Comparison of ENCODE assay signal across 11 mouse cellular contexts in genomic region chr7:80193941-80194739, GRCm38 (mm10). TPM values are rescaled to one million over a fixed set of nuclear protein-coding genes. Genes with fewer than 3 reads are reported as not detected.
A peak's percentile ranks its signal among the peaks of the same experiment; 100 is the strongest.
DNase-seq lines count a peak whose midpoint lies in the region; ATAC-seq lines count a peak whose summit lies in the region.
"Had no signal": no experiment of that assay in that cellular context is flagged by ENCODE, and none has a peak within 500 bp of the region (broad histone marks: within the 10 kb centered on the region; RNA-seq: fewer than 3 reads in every experiment).

No protein-coding gene starts in this region.

- no peaks in the 10 kb centered on the region for H3K36me3 ChIP-seq in lung, embryonic 15.5 days
- no peaks in the 10 kb centered on the region for H3K36me3 ChIP-seq in embryonic facial prominence, embryonic 10.5 days (replicated peaks)
- no peaks in the 10 kb centered on the region for H3K36me3 ChIP-seq in hindbrain, embryonic 13.5 days
- no peaks in the 10 kb centered on the region for H3K36me3 ChIP-seq in midbrain, embryonic 16.5 days (ENCODE audit: control insufficient read depth, insufficient read depth, low read length)

- H3K9ac ChIP-seq in lung, embryonic 15.5 days, result no peak overlapping the region
- H3K9ac ChIP-seq in hindbrain, embryonic 13.5 days, result peak overlapping the region; percentile 49; the same call in 1 of the 2 replicates
- 0 out of 2 replicates have a peak overlapping the region, but pooled peaks have one; percentile 42 for H3K9ac ChIP-seq in midbrain, embryonic 16.5 days (ENCODE audit: low read depth, low read length)

- H3K4me2 ChIP-seq in lung, embryonic 15.5 days, result no peak overlapping the region
- peak overlapping the region; percentile 21; the same call in 1 of the 2 replicates for H3K4me2 ChIP-seq in hindbrain, embryonic 13.5 days
- peak overlapping the region; percentile 19; the same call in 1 of the 2 replicates for H3K4me2 ChIP-seq in midbrain, embryonic 16.5 days (ENCODE audit: low read length)

- no peak for DNase-seq in lung, postnatal 4 days
- DNase-seq in embryonic facial prominence, embryonic 10.5 days (ENCODE audit: low spot score), result no peak
- DNase-seq in kidney, adult 8-10 months, result no peak
- DNase-seq in cerebellum, postnatal 36 days, result no peak
- no peak for DNase-seq in frontal cortex, postnatal 36 days (ENCODE audit: low spot score in 2 of 2)
- DNase-seq: heart, postnatal 10 days had no signal

- H3K27me3 ChIP-seq in lung, embryonic 15.5 days, result no peaks in the 10 kb centered on the region
- no peaks in the 10 kb centered on the region for H3K27me3 ChIP-seq in embryonic facial prominence, embryonic 10.5 days (replicated peaks; ENCODE audit: low read depth, poor library complexity, severe bottlenecking)
- 0 out of 2 replicates have a peak, but pooled peaks cover 3% of the 10 kb centered on the region for H3K27me3 ChIP-seq in hindbrain, embryonic 13.5 days
- no peaks in the 10 kb centered on the region for H3K27me3 ChIP-seq in midbrain, embryonic 16.5 days (ENCODE audit: control insufficient read depth, insufficient read depth, low read depth, low read length)
- H3K27me3 ChIP-seq: megakaryocyte, embryonic 14.5 days had no signal

- no peak overlapping the region for H3K4me3 ChIP-seq in lung, embryonic 15.5 days
- H3K4me3 ChIP-seq in embryonic facial prominence, embryonic 10.5 days, result no peak overlapping the region
- no peak overlapping the region for H3K4me3 ChIP-seq in hindbrain, embryonic 13.5 days
- no peak overlapping the region for H3K4me3 ChIP-seq in midbrain, embryonic 16.5 days (ENCODE audit: low read depth, low read length)
- H3K4me3 ChIP-seq: megakaryocyte, embryonic 14.5 days had no signal

- no peak for ATAC-seq in lung, embryonic 15.5 days (ENCODE audit: borderline replicate concordance, extremely low read depth, low FRiP score, low TSS enrichment)
- no peak for ATAC-seq in hindbrain, embryonic 13.5 days (ENCODE audit: low FRiP score)
- ATAC-seq in midbrain, embryonic 16.5 days, result no peak

- H3K9me3 ChIP-seq in lung, embryonic 15.5 days, result no peaks in the 10 kb centered on the region
- H3K9me3 ChIP-seq in embryonic facial prominence, embryonic 10.5 days, result no peaks in the 10 kb centered on the region
- H3K9me3 ChIP-seq in hindbrain, embryonic 13.5 days, result no peaks in the 10 kb centered on the region
- H3K9me3 ChIP-seq in midbrain, embryonic 16.5 days (replicated peaks; ENCODE audit: control insufficient read depth, low read length, poor library complexity, severe bottlenecking), result no peaks in the 10 kb centered on the region
- H3K9me3 ChIP-seq: G1E; megakaryocyte, embryonic 14.5 days had no signal

- peak overlapping the region; percentile 67 for H3K27ac ChIP-seq in lung, embryonic 15.5 days
- H3K27ac ChIP-seq in embryonic facial prominence, embryonic 10.5 days (replicated peaks), result peak overlapping the region; percentile 40; the same call in 1 of the 2 replicates
- H3K27ac ChIP-seq in hindbrain, embryonic 13.5 days, result peak overlapping the region; percentile 86
- H3K27ac ChIP-seq in midbrain, embryonic 16.5 days (ENCODE audit: low read length), result peak overlapping the region; percentile 67

- peaks cover 46% of the 10 kb centered on the region for H3K4me1 ChIP-seq in lung, embryonic 15.5 days
- peaks cover 52% of the 10 kb centered on the region for H3K4me1 ChIP-seq in embryonic facial prominence, embryonic 10.5 days
- peaks cover 73% of the 10 kb centered on the region for H3K4me1 ChIP-seq in hindbrain, embryonic 13.5 days (replicated peaks)
- H3K4me1 ChIP-seq in midbrain, embryonic 16.5 days (ENCODE audit: control insufficient read depth, insufficient read depth, low read length), result peaks cover 42% of the 10 kb centered on the region

- WGBS in lung, embryonic 15.5 days, result 70% methylated on average over 13 of the region's 13 CpGs
- 62% methylated on average over 13 of the region's 13 CpGs for WGBS in embryonic facial prominence, embryonic 10.5 days
- WGBS in hindbrain, embryonic 13.5 days, result 40% methylated on average over 13 of the region's 13 CpGs
- WGBS in midbrain, embryonic 16.5 days, result 40% methylated on average over 13 of the region's 13 CpGs

RNA-seq across cellular contexts. Expression of gene Sema4b, which starts 7.5 kb away (rescaled TPM):
- polyA plus RNA-seq in lung, embryonic 15.5 days (2015; fragmentation: Nextera tagmentation; extraction: Ambion mirVana), result 13.7 and 14.9 TPM in 2 replicates
- 11.4 and 11.9 TPM in 2 replicates for polyA plus RNA-seq in embryonic facial prominence, embryonic 10.5 days (2016; fragmentation: Nextera tagmentation; extraction: Ambion mirVana)
- polyA plus RNA-seq in hindbrain, embryonic 13.5 days (2015; fragmentation: Nextera tagmentation; extraction: Ambion mirVana), result 23.9 and 26.5 TPM in 2 replicates
- polyA plus RNA-seq in midbrain, embryonic 16.5 days (2015; fragmentation: Nextera tagmentation; extraction: Ambion mirVana), result 25.2 and 25.3 TPM in 2 replicates

RNA-seq across cellular contexts. Expression of gene Cib1, which starts 38.5 kb away (rescaled TPM):
- 79.1 and 90.8 TPM in 2 replicates for polyA plus RNA-seq in lung, embryonic 15.5 days (2015; fragmentation: Nextera tagmentation; extraction: Ambion mirVana)
- polyA plus RNA-seq in embryonic facial prominence, embryonic 10.5 days (2016; fragmentation: Nextera tagmentation; extraction: Ambion mirVana), result 67.4 and 70.8 TPM in 2 replicates
- 35.0 and 38.1 TPM in 2 replicates for polyA plus RNA-seq in hindbrain, embryonic 13.5 days (2015; fragmentation: Nextera tagmentation; extraction: Ambion mirVana)
- polyA plus RNA-seq in midbrain, embryonic 16.5 days (2015; fragmentation: Nextera tagmentation; extraction: Ambion mirVana), result 24.3 and 26.0 TPM in 2 replicates

RNA-seq across cellular contexts. Expression of gene Gdpgp1, which starts 38.5 kb away (rescaled TPM):
- 3.0 and 4.0 TPM in 2 replicates for polyA plus RNA-seq in lung, embryonic 15.5 days (2015; fragmentation: Nextera tagmentation; extraction: Ambion mirVana)
- 6.6 and 6.7 TPM in 2 replicates for polyA plus RNA-seq in embryonic facial prominence, embryonic 10.5 days (2016; fragmentation: Nextera tagmentation; extraction: Ambion mirVana)
- 4.1 and 5.3 TPM in 2 replicates for polyA plus RNA-seq in hindbrain, embryonic 13.5 days (2015; fragmentation: Nextera tagmentation; extraction: Ambion mirVana)
- 3.7 and 4.6 TPM in 2 replicates for polyA plus RNA-seq in midbrain, embryonic 16.5 days (2015; fragmentation: Nextera tagmentation; extraction: Ambion mirVana)

RNA-seq across cellular contexts. Expression of gene Ttll13, which starts 52.0 kb away (rescaled TPM):
- polyA plus RNA-seq in lung, embryonic 15.5 days (2015; fragmentation: Nextera tagmentation; extraction: Ambion mirVana), result 0.73 and 0.93 TPM in 2 replicates
- polyA plus RNA-seq in embryonic facial prominence, embryonic 10.5 days (2016; fragmentation: Nextera tagmentation; extraction: Ambion mirVana), result 0.57 and 0.89 TPM in 2 replicates
- polyA plus RNA-seq in hindbrain, embryonic 13.5 days (2015; fragmentation: Nextera tagmentation; extraction: Ambion mirVana), result 1.7 and 2.1 TPM in 2 replicates
- polyA plus RNA-seq in midbrain, embryonic 16.5 days (2015; fragmentation: Nextera tagmentation; extraction: Ambion mirVana), result 2.9 and 3.0 TPM in 2 replicates
